Mouse (Mus musculus): ENCODE measurements around the gene Oxnad1. TPM values are rescaled to one million over a fixed set of nuclear protein-coding genes. Genes with fewer than 3 reads are reported as not detected.
"Not testable (repeated sequence)": the region's sequence is repeated elsewhere in the genome, so short reads cannot be mapped to it uniquely, and the experiment has no call there.

The Oxnad1 gene
- polyA plus RNA-seq, 1 experiment, result 16.3 TPM

- TF ChIP-seq CTCF (IDR thresholded peaks at IDR 0.05; ENCODE audit: borderline replicate concordance, insufficient read depth, low read length), result no peak
- TF ChIP-seq POLR2A (IDR thresholded peaks at IDR 0.05; ENCODE audit: low read depth, low read length), result no peak
- no peaks in the 10 kb centered on the region for H3K4me1 ChIP-seq (ENCODE audit: control insufficient read depth, insufficient read depth, low read length)
- H3K4me3 ChIP-seq (ENCODE audit: insufficient read depth, low read length), result no peak overlapping the region
- no peak overlapping the region for H3K27ac ChIP-seq (ENCODE audit: insufficient read depth, low read length)
These were observed 18.4 kb downstream of the Oxnad1 start for GRCm38 (mm10) chr14:32103556-32103955.

DNA sequence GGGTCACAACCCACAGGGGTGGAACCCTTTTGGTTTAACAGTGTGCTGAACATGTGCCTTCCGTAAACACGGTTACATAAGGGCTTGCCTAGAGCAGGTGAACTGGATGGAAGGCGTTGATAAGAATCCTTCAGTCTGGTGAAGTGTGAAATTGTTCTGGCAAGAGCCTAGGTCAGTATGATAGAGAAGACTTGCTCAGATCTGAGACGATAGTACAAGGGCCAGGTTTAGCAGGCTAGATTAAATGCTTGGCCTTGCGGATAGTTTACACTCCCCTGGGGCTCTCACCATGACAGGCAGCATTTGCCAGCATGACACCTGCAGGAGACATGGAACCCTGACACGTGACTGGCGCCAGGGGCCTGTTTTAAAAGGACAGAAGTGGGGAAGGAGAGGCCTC, 20.5 kb downstream of the Oxnad1 start:
- no peak for TF ChIP-seq CTCF (IDR thresholded peaks at IDR 0.05; ENCODE audit: borderline replicate concordance, insufficient read depth, low read length)
- no peak for TF ChIP-seq POLR2A (IDR thresholded peaks at IDR 0.05; ENCODE audit: low read depth, low read length)

DNA sequence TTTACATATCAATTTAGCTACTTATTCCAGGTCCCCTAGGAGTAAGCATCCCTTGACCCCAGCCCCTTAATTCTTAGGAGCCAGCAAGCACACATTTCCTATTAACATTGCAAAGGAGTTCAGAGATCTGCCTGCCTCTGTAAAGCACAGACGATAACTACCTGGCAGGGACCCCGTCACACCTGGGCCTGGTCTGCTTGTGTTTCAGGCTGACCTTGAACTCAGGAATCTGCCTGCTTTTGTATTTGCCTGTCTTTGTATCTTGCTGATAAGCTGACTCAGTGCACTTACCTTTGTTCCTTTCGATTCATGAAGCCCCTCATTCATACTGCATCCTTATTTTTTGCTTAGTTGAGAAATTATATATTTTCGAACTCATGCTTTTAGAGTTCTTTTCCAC, 21.7 kb downstream of the Oxnad1 start:
- no peak for TF ChIP-seq CTCF (IDR thresholded peaks at IDR 0.05; ENCODE audit: borderline replicate concordance, insufficient read depth, low read length)
- TF ChIP-seq POLR2A (IDR thresholded peaks at IDR 0.05; ENCODE audit: low read depth, low read length), result no peak
- H3K4me1 ChIP-seq (ENCODE audit: control insufficient read depth, insufficient read depth, low read length), result no peaks in the 10 kb centered on the region
- H3K4me3 ChIP-seq (ENCODE audit: insufficient read depth, low read length), result no peak overlapping the region
- H3K27ac ChIP-seq (ENCODE audit: insufficient read depth, low read length), result no peak overlapping the region

More for the DNA sequence above, 20.5 kb downstream of the Oxnad1 start:
- Histone ChIP-seq H3K27ac (ENCODE audit: insufficient read depth, low read length) (no peak overlapping the region), H3K4me1 (ENCODE audit: control insufficient read depth, insufficient read depth, low read length) (no peaks in the 10 kb centered on the region), H3K4me3 (ENCODE audit: insufficient read depth, low read length) (no peak overlapping the region)

GRCm38 (mm10) chr14:32112124-32112523, 26.9 kb downstream of the Oxnad1 start:
- H3K4me3 ChIP-seq (ENCODE audit: insufficient read depth, low read length); H3K27ac ChIP-seq (ENCODE audit: insufficient read depth, low read length); H3K4me1 ChIP-seq (ENCODE audit: control insufficient read depth, insufficient read depth, low read length): not testable (repeated sequence)

GRCm38 (mm10) chr14:32120940-32121919, 36.1 kb downstream of the Oxnad1 start:
- H3K4me3 ChIP-seq (ENCODE audit: insufficient read depth, low read length), result no peak overlapping the region
- H3K27ac ChIP-seq (ENCODE audit: insufficient read depth, low read length), result no peak overlapping the region
- TF ChIP-seq CTCF (IDR thresholded peaks at IDR 0.05; ENCODE audit: borderline replicate concordance, insufficient read depth, low read length), result no peak
- TF ChIP-seq POLR2A (IDR thresholded peaks at IDR 0.05; ENCODE audit: low read depth, low read length), result no peak
- no peaks in the 10 kb centered on the region for H3K4me1 ChIP-seq (ENCODE audit: control insufficient read depth, insufficient read depth, low read length)

GRCm38 (mm10) chr14:32121920-32122315, 36.7 kb downstream of the Oxnad1 start:
- H3K27ac ChIP-seq (ENCODE audit: insufficient read depth, low read length), result no peak overlapping the region
- no peak overlapping the region for H3K4me3 ChIP-seq (ENCODE audit: insufficient read depth, low read length)
- no peaks in the 10 kb centered on the region for H3K4me1 ChIP-seq (ENCODE audit: control insufficient read depth, insufficient read depth, low read length)
- TF ChIP-seq CTCF (IDR thresholded peaks at IDR 0.05; ENCODE audit: borderline replicate concordance, insufficient read depth, low read length) (peak; percentile 30; the same call in 1 of the 2 replicates), POLR2A (IDR thresholded peaks at IDR 0.05; ENCODE audit: low read depth, low read length) (no peak)

DNA sequence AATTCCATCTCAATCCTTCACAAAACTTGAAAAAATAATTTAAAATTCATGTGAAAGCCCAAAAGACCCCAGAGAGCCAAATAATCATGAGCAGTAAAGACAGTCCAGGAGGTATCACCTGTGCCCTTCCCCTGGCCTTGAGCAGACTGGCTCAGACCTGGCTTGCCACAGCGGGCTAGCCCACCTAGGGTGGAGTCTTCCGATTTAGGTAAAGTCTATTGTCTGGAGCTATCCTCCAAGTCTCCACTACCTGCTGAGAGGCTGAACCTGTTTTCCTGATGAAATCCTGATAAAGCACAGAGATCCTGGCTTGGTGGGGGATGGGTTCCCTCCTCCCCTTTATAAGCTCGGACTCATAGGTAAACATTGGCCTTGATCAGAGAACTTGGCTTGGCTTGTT, 39.1 kb downstream of the Oxnad1 start:
- H3K4me3 ChIP-seq (ENCODE audit: insufficient read depth, low read length), result no peak overlapping the region
- no peak overlapping the region for H3K27ac ChIP-seq (ENCODE audit: insufficient read depth, low read length)
- TF ChIP-seq CTCF (IDR thresholded peaks at IDR 0.05; ENCODE audit: borderline replicate concordance, insufficient read depth, low read length), result no peak
- TF ChIP-seq POLR2A (IDR thresholded peaks at IDR 0.05; ENCODE audit: low read depth, low read length), result no peak

DNA sequence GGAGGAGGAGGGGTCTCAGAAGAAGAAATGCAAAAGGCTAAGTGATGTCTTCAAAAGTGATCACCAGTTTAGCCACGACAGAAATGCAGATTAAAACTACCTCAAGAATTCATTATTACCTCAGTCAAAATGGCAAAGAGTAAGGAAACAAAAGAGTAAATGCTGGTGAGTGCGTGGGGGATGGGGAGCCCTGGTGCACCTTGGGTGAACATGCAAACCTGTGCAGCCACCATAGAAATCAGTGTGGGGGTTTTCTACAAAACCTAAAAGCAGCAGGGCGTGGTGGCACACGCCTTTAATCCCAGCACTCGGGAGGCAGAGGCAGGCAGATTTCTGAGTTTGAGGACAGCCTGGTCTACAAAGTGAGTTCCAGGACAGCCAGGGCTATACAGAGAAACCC, 40.1 kb downstream of the Oxnad1 start:
- H3K4me3 ChIP-seq (ENCODE audit: insufficient read depth, low read length); H3K27ac ChIP-seq (ENCODE audit: insufficient read depth, low read length); H3K4me1 ChIP-seq (ENCODE audit: control insufficient read depth, insufficient read depth, low read length): not testable (repeated sequence)

More for the DNA sequence above, 39.1 kb downstream of the Oxnad1 start:
- no peaks in the 10 kb centered on the region for H3K4me1 ChIP-seq (ENCODE audit: control insufficient read depth, insufficient read depth, low read length)

DNA sequence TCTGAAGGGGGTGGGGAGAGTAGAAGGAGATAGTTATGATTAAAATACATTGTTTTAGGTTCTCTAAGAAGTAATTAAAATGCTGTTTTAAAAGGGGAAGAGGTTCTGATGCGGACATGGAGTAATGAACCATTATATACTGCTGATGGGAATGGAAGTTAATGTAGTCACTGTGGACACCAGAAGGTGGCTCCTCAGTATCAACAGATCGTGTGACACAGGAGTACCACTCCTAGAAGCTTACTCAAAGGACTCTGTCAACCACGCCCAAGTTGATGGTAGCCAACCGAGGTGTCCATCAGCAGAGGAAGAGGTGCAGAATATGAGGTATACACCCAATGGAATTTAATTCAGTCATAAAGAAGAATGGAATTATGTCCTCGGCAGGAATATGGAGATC, 43.2 kb downstream of the Oxnad1 start:
- no peak for TF ChIP-seq CTCF (IDR thresholded peaks at IDR 0.05; ENCODE audit: borderline replicate concordance, insufficient read depth, low read length)
- TF ChIP-seq POLR2A (IDR thresholded peaks at IDR 0.05; ENCODE audit: low read depth, low read length), result no peak
- Histone ChIP-seq H3K27ac (ENCODE audit: insufficient read depth, low read length) (no peak overlapping the region), H3K4me1 (ENCODE audit: control insufficient read depth, insufficient read depth, low read length) (no peaks in the 10 kb centered on the region), H3K4me3 (ENCODE audit: insufficient read depth, low read length) (no peak overlapping the region)

DNA sequence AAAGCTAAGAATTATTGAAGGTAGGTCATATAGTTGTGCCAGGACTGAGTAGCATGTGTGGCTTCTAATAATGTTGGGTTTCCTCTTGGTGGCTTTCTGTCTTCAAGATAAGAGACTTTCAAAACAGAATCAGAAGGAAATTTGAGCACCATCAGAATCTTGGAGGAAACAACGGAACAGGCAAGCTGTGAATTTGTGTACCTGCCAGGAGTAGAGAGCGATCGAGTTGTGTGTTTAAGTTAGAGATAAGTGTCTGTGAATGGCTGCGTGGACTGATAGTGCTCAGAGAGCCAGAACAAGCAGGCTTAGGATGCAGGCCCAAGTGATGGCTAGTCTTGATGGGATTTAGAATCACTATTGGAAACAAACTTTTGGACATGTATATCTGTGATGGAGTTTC, 46.7 kb downstream of the Oxnad1 start:
- Histone ChIP-seq H3K27ac (ENCODE audit: insufficient read depth, low read length) (no peak overlapping the region), H3K4me1 (ENCODE audit: control insufficient read depth, insufficient read depth, low read length) (no peaks in the 10 kb centered on the region)
- no peak for TF ChIP-seq CTCF (IDR thresholded peaks at IDR 0.05; ENCODE audit: borderline replicate concordance, insufficient read depth, low read length)
- TF ChIP-seq POLR2A (IDR thresholded peaks at IDR 0.05; ENCODE audit: low read depth, low read length), result no peak

More for the DNA sequence above, 46.7 kb downstream of the Oxnad1 start:
- H3K4me3 ChIP-seq (ENCODE audit: insufficient read depth, low read length), result no peak overlapping the region
